Mouse (Mus musculus) megakaryocyte-erythroid progenitor cell, adult 5 weeks (primary cell): ENCODE results near the gene Ap1g1. TPM values are rescaled to one million over a fixed set of nuclear protein-coding genes. Genes with fewer than 3 reads are reported as not detected.

Experiments used
- polyA plus RNA-seq: library from polyadenylated mRNA; stranded (reverse); fragments of >175 nt; gene quantifications from 2 replicates; pipeline ENCODE4 v1.2.3, GENCODE M21; 2012

Gene Ap1g1
- polyA plus RNA-seq, result 32.2 and 39.6 TPM in 2 replicates

DNA sequence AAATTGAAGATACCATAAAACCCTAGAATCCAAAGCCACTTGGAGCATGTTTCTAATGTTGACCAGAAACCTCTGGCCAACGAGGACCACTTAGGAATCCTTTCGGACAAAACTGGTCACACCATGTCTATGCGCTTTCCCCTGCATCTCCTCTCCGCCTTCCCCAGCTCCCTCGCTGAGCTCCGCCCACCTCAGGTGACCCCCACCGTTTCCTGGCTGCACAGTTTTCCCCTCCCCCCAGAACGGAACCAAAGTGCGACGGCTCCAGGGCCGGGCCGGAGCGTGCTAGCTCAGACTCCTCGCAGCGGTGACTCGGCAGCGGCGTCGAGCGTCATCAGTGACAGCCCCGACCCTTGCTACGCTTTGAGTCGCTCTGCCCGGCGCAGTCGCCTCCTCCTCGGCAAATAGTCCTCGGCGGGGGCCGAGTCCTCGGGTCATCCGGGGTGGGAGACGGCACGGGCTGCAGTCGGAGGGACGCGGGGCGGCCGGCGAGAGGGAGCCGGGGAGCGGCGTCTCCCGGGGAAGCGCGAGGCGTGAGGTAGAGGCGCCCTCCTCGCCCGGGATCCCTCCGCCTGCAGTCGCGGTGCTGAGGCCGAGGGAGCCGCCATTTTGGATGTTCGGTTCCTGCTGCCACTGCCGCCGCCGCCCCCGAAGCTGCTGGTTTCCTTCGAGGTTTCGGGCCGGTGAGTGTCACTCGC lies at the start of gene Ap1g1:
TSS of gene Ap1g1 (plus strand) at position 275 of the 698 bp plus-strand sequence.

DNA sequence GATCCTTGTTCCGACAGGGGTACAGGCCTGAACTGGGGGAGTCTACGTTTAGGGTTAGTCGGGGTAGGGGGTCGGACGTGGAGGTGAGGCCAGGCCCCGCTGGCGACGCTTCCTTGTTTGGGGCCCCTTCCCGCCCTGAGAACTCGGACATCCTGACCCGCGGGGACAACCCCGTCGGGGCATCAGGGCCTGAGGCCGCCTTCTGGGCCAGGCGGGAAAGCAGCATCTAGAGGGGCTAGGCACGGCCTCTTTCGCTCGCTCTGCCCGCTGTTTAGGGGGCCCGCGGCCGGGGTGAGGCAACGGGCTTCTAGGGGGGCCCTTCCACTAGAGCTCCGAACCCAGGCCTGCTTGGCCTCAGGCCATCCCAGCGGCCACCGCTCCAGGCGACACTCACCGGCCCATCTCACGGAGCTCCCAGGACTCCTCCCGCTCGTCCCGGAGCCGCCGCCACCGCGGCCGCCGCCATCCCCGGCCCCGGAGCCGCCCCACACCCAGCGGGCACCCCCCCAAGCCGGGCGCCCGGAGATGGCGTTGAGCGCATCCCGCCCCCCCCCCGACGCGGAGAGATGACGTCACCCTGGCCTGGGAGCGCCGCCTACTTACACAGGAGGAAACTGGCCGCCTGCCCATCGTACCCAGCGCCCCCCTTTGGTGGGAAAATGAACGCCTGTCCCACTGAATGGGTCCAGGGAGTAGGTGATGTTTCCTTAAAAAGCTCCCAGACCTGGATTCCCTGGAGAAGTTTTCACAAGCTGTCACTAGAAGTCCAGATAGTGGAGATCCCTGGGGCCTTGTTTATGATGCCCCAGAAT lies 40.9 kb upstream of the Ap1g1 start, which contains the start of gene Atxn1l:
TSS of gene Atxn1l (minus strand) at position 503 of the 812 bp plus-strand sequence.

DNA sequence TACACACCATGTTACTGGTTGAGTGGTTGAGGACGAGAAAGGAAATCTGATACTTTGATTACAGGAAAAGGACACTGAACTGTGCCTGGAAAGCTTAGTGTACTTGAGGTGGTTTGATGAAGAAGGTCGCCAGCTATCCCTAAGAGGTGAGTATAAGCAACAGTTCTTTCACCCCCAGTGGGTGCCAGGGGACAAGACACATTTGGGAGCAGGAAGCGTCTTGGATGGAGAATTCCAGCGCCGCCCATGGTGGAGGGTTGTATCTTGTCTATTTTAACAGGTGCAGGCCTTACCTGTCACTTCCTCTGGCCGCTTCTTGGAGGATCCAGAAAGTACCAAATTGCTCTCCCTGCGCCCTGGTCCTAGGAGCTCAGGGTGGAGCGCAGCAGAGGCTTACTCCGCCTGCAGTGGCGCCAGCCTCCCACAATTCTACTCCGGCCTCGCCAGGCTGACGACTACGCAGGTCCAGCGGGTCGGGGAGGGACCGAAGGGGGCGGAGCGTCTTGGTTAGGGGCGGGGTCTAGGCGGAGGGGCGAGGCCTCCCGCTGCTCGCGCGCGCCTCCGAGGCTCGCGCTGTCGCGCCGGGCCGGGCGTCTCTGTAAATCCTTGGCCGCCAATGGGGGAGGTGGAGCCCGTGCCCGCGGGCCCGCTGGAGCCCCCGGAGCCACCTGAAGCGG lies 89.8 kb downstream of the Ap1g1 start, which contains the start of gene Phlpp2:
TSS of gene Phlpp2 (plus strand) at position 540 of the 677 bp plus-strand sequence.

Other genes starting within 250 kb of the Ap1g1 start
- gene Dhx38, start 212.7 kb upstream of the Ap1g1 start, polyA plus RNA-seq, result 65.0 and 84.0 TPM in 2 replicates
- 4.4 and 6.3 TPM in 2 replicates for gene Txnl4b, start 212.7 kb upstream of the Ap1g1 start, polyA plus RNA-seq
- gene Hp, start 199.4 kb upstream of the Ap1g1 start, polyA plus RNA-seq, result 169 and 305 TPM in 2 replicates
- 64.5 and 65.1 TPM in 2 replicates for gene Dhodh, start 169.9 kb upstream of the Ap1g1 start, polyA plus RNA-seq
- gene Pkd1l3, start 164.0 kb upstream of the Ap1g1 start, polyA plus RNA-seq, result 0.23 and 0.38 TPM in 2 replicates
- 21.3 and 25.2 TPM in 2 replicates for gene Ist1, start 85.3 kb upstream of the Ap1g1 start, polyA plus RNA-seq
- 5.4 and 6.7 TPM in 2 replicates for gene Zfp821, start 73.0 kb upstream of the Ap1g1 start, polyA plus RNA-seq
- 17.8 and 24.3 TPM in 2 replicates for gene Atxn1l, start 40.8 kb upstream of the Ap1g1 start, polyA plus RNA-seq
- gene Phlpp2, start 90.0 kb downstream of the Ap1g1 start, polyA plus RNA-seq, result 3.8 and 4.2 TPM in 2 replicates
- gene Marveld3, start 183.6 kb downstream of the Ap1g1 start, polyA plus RNA-seq, result 0.06 TPM in 1 of 2 replicates, not detected in the other
- not detected in 2 replicates for gene Tat, start 211.9 kb downstream of the Ap1g1 start, polyA plus RNA-seq